Mouse (Mus musculus) A20 (cell line): ENCODE measurements around the gene Phactr3.

ENCODE experiments used
- DNase-seq: peaks from one replicate; pipeline ENCODE4 v3.0.0-alpha.2; 2011; ENCODE audit warnings: low read depth, low spot score

The Phactr3 gene

DNA sequence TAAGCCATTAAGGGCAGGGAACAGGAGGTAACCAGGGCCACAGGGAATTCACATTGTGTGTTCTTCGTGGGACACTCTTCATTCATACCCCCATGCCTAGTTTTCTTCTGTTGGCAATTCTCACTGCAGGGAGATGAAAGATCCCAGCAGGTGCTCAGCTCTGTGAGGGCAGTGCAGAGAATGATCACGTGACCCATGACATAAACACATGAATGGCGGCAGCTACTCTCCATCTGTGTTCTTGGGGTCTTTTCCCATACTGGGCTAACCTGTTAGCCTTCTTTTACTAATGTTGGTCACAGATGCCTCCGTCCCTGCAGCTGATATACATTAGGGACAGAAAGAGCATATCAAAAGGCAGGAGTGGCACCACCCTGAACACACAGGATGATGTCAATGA lies 16.9 kb downstream of the Phactr3 start:
- DNase-seq: no peak

DNA sequence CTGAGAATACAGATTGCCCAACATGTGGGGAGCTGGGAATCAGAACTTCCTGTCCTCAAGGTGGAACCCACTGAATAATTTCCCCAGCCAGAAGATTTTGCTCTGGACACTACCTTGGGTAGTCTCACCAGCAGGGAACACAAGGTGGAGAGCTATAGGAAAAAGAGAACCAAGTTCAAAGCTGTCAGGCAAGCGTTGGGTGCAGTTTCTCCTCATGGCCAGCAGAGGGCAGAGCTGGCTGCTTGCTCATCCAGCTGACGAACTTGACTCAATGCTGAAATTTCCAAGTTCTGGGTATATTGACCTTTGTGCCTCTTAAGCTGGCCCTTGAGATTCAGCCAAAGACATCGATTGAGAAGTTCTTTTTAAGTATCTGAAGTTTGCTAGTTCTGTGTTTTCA lies 18.7 kb downstream of the Phactr3 start:
- peak; percentile 61 for DNase-seq

DNA sequence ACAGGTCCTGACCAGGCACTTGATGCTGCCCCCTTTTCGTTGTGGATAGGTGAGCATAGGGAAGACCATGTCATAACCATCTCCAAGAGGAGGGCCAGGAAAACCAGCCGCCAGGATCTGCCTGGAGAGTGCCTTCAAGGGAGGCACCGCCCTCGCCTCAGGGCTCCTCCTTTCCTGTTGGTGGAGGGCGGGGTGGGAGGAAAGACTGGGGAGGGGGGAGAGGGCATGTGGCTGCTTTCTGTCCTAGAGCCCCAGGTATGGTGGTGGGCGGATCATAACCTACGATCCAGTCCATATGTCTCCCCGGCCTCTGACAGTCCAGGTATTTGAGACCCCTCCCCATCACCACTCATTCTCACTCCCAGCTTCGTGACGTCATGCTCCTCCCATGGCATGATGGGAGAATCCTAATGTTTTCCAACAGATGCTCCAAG lies 22.7 kb downstream of the Phactr3 start:
- DNase-seq: no peak

DNA sequence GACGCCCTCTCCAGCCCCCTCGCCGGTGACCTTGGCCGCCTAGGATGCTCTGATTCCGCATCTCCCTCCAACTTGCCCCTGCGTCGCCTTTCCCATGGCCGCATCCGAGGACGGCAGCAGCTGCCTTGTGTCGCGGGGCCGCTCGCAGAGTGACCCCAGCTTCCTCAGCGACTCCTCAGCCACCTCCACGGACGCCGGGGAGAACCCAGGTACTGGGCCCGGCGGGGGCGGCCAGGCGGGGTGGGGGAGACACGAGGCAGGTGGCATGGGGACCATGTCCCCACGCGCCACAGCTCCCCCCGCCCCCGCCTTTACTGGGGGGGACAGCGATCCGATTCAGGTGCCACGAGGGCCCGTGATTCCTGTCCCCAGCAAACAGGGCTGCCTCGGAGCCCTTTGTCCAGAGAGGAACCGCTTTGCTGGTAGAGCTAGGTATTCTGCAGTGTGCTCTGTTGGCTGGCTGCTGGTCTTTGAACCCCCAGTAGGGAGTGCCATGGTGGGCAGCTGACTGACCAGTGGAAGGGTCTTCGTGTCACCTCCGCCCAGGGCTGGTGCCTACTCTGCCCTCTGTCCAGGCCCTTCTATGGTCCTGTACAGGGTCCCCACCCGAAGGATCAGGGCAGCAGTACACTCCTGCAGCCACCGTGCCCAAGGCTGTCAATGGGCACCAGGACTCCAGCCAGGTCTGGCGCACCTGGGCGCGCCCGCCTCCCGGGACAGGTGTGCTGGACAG lies 23.7 kb downstream of the Phactr3 start:
- no peak for DNase-seq

DNA sequence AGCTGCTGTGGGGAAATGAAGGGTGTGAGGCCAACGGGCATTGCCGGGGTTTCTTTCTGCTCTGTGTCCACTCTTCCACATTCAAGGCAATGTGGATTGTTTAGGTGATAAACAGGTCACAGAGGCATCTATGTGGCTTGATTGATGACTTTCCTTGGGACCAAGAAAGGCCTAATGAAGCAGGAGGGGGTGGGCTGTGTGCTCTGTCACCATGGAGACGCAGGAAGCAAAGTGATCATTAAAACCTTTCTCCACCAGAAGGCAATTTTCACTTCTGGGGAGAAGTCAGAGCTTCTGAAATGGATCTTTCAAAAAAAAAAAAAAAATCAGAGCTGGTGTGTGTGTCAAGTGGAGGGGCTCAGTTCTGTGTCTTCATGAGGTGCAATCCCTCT lies 24.2 kb downstream of the Phactr3 start:
- DNase-seq: no peak

DNA sequence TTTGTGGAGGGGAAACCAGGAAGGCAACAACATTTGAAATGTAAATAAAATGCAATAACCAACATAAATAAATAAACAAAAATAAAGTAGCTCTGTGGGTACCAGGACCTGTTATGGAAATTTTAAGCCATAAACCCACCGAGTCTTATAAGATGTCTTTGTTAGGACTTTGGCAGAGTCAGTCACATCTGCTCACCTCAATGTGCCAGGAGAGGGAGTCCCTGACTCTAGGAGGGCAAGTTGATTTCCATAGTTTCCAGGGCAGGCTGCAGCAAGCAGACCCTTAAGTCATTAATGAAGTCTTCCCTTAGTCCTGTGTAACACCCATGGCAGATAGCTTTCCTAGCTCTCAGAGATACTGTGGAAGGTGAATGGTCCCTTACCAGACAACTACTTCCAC lies 25.1 kb downstream of the Phactr3 start:
- DNase-seq: no peak

DNA sequence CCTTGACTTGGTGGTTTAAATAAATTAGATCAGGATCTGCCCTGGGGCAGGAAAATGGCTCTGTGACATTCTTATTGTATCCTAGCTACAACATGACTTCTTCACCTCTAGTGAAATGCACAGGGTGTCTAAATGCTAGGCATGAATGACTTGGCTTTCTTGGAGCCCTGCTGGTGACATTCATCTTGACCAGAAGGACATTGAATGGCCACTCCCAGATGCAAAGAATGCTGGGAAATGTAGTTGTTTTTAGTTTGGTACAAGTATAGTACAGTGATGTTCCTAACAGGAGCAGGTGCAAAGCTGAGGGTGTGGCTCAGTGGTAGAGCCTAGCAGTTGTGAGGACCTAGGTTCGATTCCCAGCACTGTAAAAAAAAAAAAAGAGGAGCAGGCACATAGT lies 30.5 kb downstream of the Phactr3 start:
- DNase-seq: no peak

DNA sequence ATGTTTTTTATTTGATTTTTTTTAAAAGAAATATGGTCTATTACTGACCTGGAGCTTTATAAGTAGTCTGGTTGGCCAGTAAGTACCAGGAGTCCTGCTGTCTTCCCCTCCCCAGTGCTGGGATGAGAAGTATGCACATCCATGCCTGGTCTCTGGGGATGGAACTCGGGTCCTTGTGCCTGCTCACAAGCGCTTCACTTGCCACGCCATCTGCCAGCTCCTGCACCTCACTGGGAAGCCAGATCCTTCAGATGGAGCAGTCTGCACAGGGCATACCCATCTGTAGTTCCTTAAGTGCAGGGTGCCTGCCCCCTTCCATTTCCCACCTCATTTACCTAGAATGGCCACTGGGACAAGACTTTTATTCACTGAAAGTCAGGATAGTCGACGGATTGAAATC lies 31.9 kb downstream of the Phactr3 start:
- DNase-seq: no peak

DNA sequence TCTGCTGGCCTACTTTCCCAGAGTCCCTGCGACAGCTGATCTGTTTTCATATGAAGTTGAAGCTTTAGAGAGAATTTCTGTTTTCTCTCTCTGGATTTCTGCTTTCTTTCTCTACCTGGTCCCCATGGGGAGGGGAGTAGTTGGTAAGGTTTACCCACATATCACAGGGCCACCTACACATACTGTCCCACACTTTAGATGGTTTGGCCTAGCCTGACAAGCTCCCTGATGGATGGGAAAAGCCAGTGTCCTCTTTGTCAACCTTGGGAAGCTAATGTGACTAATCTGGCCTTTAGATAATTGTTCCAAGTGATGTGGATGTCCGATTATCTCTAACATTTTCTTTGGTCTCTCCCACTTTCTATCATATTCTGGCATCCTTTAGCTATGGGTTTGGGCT lies 34.8 kb downstream of the Phactr3 start:
- DNase-seq: no peak

DNA sequence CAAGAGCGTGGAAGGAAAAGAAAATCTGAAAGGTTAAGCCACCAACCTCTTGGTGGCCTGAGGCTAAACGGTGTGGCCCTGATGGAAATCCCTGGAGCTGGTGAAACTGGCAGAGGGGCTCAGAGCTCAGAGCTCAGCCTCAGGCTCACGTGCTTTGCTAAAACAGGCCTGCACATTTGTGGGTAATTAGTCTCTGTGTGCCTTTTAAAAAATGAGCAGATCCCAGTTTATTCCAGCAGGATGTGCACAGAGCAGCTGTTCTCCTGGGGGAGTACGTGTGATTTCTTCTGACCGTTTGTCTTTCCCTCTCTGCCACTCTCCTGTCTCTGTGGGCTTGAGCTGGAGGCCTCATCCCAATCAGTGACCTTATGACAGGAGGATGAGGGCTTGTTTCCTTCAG lies 35.4 kb downstream of the Phactr3 start:
- no peak for DNase-seq

DNA sequence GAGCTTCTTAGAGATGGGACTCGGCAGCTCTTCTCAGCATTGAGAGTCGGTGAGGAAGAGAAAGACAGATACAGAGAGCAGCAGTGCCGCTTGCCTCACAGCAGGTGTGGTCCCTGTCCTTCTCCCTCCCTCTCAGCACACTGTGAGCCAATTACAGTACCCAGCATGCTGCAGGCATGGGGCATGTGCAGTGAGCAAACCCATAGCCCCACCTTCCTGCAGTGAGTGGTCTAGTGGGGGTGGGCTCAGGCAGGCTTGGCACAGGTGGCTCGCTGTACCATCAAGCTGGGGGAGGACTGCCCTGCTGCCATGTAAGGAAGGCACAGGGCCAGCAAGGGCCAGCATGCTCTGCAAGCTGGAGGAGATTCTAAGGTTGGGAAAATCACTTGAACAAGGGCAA lies 35.8 kb downstream of the Phactr3 start:
- DNase-seq: no peak

DNA sequence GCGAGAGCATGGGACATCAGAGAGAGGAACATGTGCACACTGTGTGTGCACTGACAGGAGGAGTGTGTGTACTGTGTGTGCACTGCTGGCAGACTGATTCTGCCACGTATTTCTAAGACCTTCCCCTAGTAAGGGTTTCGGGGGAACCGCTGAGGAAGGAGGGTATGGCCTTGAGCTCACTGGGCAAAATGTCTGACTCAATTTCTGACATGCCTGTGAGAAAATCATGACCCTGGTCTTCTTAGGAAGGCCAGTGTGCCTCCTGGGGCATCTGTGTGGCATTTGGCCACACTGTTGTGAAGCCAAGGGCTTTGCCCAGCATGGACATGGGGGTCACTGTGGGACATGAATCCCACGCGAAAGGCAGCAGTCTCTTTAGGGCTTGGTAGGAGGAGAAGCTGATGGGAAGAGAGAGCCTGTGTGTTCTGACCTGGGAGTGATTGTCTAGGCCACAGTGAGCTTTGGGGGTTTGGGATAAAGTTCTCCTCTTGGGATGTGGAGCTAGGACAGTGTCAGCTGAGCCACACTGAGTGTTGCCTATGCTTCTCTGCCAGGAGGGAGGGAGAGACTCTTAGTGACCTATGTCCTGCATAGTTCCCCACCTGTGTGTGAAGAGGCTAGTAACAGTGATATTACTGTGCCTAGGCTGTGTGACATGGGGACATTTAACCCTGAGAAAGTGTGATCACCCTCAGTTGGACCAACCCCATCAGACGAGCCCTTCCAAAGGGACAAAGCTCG lies 36.6 kb downstream of the Phactr3 start:
- DNase-seq: no peak

DNA sequence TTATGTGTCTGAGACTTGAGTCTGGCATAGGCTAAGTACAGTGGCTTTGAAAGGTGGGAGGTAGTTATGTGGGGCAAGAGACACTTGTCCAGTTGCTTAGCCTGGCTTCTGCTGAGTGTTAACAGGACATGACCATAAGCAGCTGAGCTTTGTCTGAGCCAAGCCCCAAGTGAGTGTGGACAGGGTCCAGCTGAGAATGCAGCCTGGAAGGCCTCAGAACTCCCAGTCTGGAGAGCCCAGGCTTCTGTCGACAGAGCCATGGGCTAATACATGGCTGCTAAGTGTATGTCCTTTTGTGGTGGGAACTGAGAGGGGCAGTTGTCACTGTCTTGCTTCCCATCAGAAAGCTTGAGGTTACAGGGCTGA lies 37.1 kb downstream of the Phactr3 start:
- no peak for DNase-seq

DNA sequence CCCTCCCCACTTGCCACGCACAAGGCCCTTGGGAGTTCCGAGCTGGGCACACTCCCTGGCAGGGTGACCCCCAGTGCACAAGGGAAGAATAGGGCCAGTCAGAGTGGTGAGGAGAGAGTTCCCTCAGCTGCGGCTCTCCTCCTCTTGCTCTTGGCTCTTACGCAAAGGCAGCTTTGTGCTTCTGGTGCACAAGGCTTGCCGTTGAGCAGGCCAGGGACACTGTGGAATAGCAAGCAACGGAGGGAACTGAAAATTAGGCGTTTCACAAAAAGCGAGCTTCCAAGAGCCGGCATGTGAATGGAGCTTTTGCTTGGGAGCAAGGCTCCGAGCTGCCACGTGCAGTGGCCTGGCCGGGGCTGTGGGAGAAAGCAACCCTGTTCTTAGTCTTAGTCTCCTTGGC lies 40.2 kb downstream of the Phactr3 start:
- no peak for DNase-seq

DNA sequence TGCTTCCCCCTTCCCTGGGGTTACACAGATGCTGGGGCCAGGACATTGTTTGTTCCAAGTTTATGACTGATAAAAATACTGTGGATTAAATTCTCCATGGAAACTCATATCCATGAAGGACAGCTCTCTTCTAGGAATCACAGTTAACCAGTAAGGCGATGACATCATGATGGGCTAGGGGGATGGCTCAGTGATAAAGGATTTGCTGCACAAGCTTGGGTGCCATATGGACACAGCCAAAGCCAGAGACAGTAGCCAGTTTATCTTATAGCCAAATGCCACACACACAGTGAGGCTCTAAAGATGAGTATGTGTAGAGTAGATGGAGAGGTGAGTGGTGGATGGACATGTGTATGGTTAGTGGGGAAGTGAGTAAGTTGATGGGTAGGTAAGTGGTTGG lies 45.2 kb downstream of the Phactr3 start:
- DNase-seq: no peak

DNA sequence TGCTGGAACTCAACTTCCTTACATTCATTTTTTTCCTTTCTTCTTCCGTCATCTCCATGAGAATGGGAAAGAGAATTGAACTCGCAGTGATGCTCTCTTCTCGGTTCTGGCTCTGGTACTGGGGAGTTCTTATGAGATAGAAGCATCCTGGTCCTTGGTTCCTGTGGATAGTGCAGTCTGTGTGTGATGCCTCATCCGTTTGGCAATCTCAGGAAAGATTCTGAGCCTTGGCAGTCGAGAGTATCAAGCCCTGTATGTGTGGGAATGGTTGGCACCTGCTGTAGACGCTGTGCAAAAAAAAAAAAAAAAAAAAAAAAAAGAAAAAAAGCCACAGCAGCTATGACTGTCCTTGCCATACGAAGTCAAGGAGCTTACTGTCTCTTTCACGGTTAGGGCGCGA lies 47.2 kb downstream of the Phactr3 start:
- no peak for DNase-seq

DNA sequence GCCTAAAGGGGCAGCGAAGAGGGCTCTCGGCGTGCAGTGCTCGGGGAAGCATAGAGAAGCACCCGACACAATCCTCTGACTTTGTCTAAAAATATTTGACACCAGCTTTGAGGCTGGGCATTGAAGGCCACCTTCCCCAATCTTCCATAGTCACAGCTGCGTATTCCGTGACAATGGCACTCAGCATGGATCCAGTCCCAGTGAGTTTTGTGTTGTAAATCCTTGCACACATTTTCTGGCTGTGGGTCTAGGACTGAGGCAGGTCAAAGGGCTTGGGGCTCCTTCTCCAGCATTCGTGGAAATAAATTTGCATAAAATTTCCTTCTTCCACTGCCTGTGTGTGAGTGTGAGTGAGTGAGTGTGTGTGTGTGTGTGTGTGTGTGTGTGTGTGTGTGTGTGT lies 51.2 kb downstream of the Phactr3 start:
- no peak for DNase-seq

DNA sequence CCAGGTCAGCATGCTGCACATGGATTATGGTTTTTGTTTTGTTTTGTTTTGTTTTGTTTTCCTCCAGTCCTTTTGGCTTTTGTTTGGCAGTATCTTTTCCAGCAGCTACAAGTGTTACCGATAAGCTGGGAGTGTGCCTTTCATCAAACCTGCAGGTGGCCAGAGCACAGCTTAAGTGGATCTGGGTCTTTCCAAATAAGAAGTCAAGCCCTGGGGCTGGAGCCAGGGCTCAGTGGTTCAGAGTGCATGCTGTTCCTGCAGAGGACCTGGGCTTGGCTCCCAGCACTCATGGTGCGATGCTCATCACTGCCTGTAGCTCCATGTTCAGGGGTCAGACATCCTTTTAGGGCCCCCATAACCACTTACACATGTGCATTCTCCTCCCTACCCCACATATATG lies 55.2 kb downstream of the Phactr3 start:
- DNase-seq: no peak

DNA sequence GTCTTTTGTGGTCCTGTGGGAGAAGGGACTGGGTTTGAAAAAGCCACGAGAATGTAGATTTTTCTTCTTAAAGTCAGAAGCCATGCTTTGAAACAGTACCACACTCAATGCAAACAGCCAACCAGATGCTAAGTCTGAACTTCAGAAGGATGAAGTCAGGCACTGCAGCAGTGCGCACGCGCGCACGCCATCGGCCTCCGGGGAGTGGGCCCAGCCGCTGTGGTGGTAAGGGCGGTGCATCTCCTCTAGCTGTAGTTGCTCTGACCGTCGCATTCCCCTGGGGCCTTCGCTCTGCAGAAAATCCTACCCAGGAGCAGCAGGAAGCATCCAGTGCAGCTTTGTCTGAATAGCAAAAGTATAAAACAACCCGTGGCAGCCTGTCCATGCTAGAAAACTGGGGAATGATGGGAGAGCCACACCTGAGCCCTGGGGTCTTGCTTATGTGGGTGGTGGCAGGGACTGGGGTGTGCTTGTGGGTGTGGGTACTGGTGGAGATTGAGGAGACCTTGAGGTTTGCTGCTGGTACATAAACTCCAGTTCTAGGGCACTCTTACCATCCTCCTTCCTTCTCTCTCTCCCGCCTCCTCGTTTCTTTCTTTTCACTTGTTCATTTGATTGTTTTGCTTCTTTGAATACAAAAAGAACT lies 56.6 kb downstream of the Phactr3 start:
- no peak for DNase-seq

DNA sequence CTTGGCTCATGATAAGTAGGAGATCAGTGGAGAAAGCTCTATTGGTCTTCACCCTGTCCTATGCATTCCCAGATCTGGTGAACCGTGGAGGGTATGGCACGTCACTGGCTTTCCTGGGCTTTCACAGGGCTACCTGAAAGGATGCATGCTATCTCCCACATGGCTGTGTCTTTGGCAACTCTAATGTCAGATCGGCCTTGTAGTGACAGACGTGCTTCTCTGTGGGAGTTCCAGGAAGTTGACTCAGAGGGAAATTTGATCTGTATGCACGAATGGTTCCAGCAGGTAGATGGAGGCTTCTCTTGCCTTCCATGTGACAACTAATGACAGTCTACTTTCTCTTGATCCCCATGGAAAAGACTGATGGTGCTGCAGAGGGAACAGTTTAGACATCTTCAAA lies 65.5 kb downstream of the Phactr3 start:
- DNase-seq: no peak

DNA sequence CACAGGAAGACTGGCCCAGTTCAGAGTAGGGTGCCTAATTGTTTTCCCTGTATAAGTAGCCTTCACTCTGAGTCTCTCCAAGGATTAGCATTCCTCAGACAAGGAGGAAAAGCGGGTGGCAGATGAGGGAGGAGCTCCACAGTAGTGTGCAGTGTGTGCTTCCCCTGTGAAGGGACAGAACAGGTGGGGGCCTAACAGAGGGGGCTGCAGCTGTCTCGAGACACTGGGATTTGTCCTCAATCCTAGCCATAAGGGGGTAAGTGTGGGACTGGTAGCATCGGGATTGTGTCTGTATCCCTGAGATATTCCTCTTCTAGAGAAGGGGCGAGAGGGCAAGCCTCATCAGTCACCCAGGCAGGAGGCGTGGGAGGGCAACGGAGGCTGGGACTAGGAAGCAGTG lies 66.1 kb downstream of the Phactr3 start:
- DNase-seq: no peak

DNA sequence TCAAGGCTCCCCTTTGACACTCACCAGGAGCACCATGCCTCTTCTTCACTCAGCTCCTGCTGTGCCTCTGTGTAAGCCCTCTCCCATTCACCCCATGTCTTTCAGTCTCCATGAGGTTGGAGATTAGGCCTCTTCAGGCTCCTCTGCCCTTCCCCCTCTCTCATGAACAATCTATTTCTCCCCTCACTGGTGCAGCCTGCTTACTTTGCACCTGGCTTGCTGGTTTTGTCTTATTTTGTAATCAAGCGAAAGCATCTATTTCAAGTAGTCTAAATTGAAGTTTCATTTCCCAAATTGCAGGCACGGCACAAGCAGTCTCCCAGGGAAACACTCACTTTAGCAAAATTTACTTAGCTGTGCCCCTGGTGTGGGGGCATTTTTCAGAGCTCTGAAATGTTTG lies 70.2 kb downstream of the Phactr3 start:
- peak; percentile 91 for DNase-seq

DNA sequence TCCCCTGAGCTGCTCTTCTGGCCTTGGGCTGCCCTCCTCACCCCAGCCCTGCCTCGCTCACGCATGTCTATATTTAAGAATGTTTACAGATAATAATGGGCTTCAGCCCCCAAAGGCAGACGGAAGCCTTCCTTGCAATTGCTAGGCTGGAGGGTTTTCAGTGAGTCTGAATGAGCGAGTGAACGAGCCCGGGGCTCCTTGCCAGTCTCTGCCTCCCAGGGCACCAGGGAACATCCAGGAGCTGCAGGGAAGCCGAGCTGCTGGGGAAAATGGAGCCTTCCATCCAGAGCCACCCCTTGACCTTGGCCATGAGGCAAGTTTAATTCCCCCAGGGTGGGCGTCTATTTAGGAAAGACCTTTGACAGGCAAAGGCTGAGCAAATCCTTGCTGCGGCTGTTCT lies 74.1 kb downstream of the Phactr3 start:
- DNase-seq: no peak
